In genomic region chr5:4755326-4755725, GRCm38 (mm10) we compare ENCODE assay signal across 9 mouse cellular contexts. TPM values are rescaled to one million over a fixed set of nuclear protein-coding genes. Genes with fewer than 3 reads are reported as not detected.
A peak's percentile ranks its signal among the peaks of the same experiment; 100 is the strongest.
DNase-seq lines count a peak whose midpoint lies in the region; ATAC-seq and TF ChIP-seq lines count a peak whose summit lies in the region.
"Had no signal": no experiment of that assay in that cellular context is flagged by ENCODE, and none has a peak within 500 bp of the region (broad histone marks: within the 10 kb centered on the region; RNA-seq: fewer than 3 reads in every experiment).

No protein-coding gene starts in this region.

- H3K4me1 ChIP-seq in kidney, postnatal 0 days (replicated peaks; ENCODE audit: insufficient read depth, low read length): no peaks in the 10 kb centered on the region; the same call in 1 of the 2 replicates
- H3K4me1 ChIP-seq in forebrain, embryonic 11.5 days (replicated peaks; ENCODE audit: control insufficient read depth, insufficient read depth, low read length): peaks cover 2% of the 10 kb centered on the region; the same call in 1 of the 2 replicates
- peaks cover 9% of the 10 kb centered on the region for H3K4me1 ChIP-seq in intestine, embryonic 14.5 days (replicated peaks; ENCODE audit: control insufficient read depth, insufficient read depth, low read length)
- peaks cover 3% of the 10 kb centered on the region; the same call in 1 of the 2 replicates for H3K4me1 ChIP-seq in midbrain, postnatal 0 days (ENCODE audit: insufficient read depth, low read length)

- H3K4me3 ChIP-seq in kidney, postnatal 0 days (replicated peaks; ENCODE audit: low read depth, low read length): peak overlapping the region; percentile 82
- peak overlapping the region; percentile 85 for H3K4me3 ChIP-seq in forebrain, embryonic 11.5 days (ENCODE audit: low read depth, low read length)
- H3K4me3 ChIP-seq in intestine, embryonic 14.5 days (ENCODE audit: low read depth, low read length): peak overlapping the region; percentile 91
- peak overlapping the region; percentile 94 for H3K4me3 ChIP-seq in midbrain, postnatal 0 days (ENCODE audit: low read depth, low read length)

- no peaks in the 10 kb centered on the region for H3K36me3 ChIP-seq in kidney, postnatal 0 days (ENCODE audit: insufficient read depth, low read length)
- no peaks in the 10 kb centered on the region for H3K36me3 ChIP-seq in forebrain, embryonic 11.5 days (ENCODE audit: control insufficient read depth, insufficient read depth, low read length)
- peaks cover 11% of the 10 kb centered on the region for H3K36me3 ChIP-seq in intestine, embryonic 14.5 days (ENCODE audit: control insufficient read depth, insufficient read depth, low read length)
- no peaks in the 10 kb centered on the region for H3K36me3 ChIP-seq in midbrain, postnatal 0 days (ENCODE audit: insufficient read depth, low read length)

- no peaks in the 10 kb centered on the region for H3K27me3 ChIP-seq in kidney, postnatal 0 days (ENCODE audit: insufficient read depth, low read length)
- H3K27me3 ChIP-seq in forebrain, embryonic 11.5 days (ENCODE audit: control insufficient read depth, insufficient read depth, low read length): no peaks in the 10 kb centered on the region
- H3K27me3 ChIP-seq in intestine, embryonic 14.5 days (replicated peaks; ENCODE audit: control insufficient read depth, insufficient read depth, low read length): no peaks in the 10 kb centered on the region
- no peaks in the 10 kb centered on the region for H3K27me3 ChIP-seq in midbrain, postnatal 0 days (ENCODE audit: insufficient read depth, low read length)

- H3K9me3 ChIP-seq in kidney, postnatal 0 days (replicated peaks; ENCODE audit: low read length): no peaks in the 10 kb centered on the region
- no peaks in the 10 kb centered on the region for H3K9me3 ChIP-seq in forebrain, embryonic 11.5 days (ENCODE audit: control insufficient read depth, low read length)
- no peaks in the 10 kb centered on the region for H3K9me3 ChIP-seq in intestine, embryonic 14.5 days (ENCODE audit: control insufficient read depth, low read length)
- H3K9me3 ChIP-seq in midbrain, postnatal 0 days (ENCODE audit: low read length): no peaks in the 10 kb centered on the region

- WGBS in kidney, postnatal 0 days: 31% methylated on average over 11 of the region's 11 CpGs
- 28% methylated on average over 11 of the region's 11 CpGs for WGBS in forebrain, embryonic 11.5 days
- 27% methylated on average over 11 of the region's 11 CpGs for WGBS in intestine, embryonic 14.5 days
- WGBS in midbrain, postnatal 0 days: 28% methylated on average over 11 of the region's 11 CpGs

- peak overlapping the region; percentile 58; the same call in 1 of the 2 replicates for H3K27ac ChIP-seq in kidney, postnatal 0 days
- H3K27ac ChIP-seq in forebrain, embryonic 11.5 days (ENCODE audit: low read depth, low read length): no peak overlapping the region
- no peak overlapping the region for H3K27ac ChIP-seq in intestine, embryonic 14.5 days (ENCODE audit: low read depth)
- H3K27ac ChIP-seq in midbrain, postnatal 0 days (ENCODE audit: low read depth, low read length): peak overlapping the region; percentile 96

- H3K4me2 ChIP-seq in kidney, postnatal 0 days (ENCODE audit: low read length): peak overlapping the region; percentile 95
- H3K4me2 ChIP-seq in forebrain, embryonic 11.5 days (ENCODE audit: low read depth, low read length, severe bottlenecking): peak overlapping the region; percentile 94
- H3K4me2 ChIP-seq in intestine, embryonic 14.5 days (ENCODE audit: low read length): peak overlapping the region; percentile 80
- H3K4me2 ChIP-seq in midbrain, postnatal 0 days (ENCODE audit: low read depth, low read length, poor library complexity, severe bottlenecking): peak overlapping the region; percentile 87

- DNase-seq in kidney, postnatal 0 days (ENCODE audit: low spot score): no peak
- no peak for DNase-seq in kidney, postnatal 25 days
- peak; percentile 53 for DNase-seq in forebrain, embryonic 11.5 days (ENCODE audit: low spot score)
- no peak for DNase-seq in intestine, embryonic 14.5 days (ENCODE audit: low spot score)
- no peak for DNase-seq in midbrain, postnatal 0 days (ENCODE audit: low spot score)
- no peak for DNase-seq in thymus, postnatal 36 days
- DNase-seq in frontal cortex, postnatal 14 days (ENCODE audit: low spot score in 2 of 2): no peak
- no peak for DNase-seq in MN1 (ENCODE audit: low spot score)
- DNase-seq: thymus, postnatal 14 days had no signal

- H3K9ac ChIP-seq in kidney, postnatal 0 days (ENCODE audit: low read depth, low read length): peak overlapping the region; percentile 90
- peak overlapping the region; percentile 96 for H3K9ac ChIP-seq in forebrain, embryonic 11.5 days (ENCODE audit: low read length)
- H3K9ac ChIP-seq in intestine, embryonic 14.5 days (ENCODE audit: low read length): peak overlapping the region; percentile 95
- H3K9ac ChIP-seq in midbrain, postnatal 0 days (replicated peaks; ENCODE audit: low read length, poor library complexity, severe bottlenecking): peak overlapping the region; percentile 82

- TF ChIP-seq CTCF in kidney, postnatal 0 days (IDR thresholded peaks at IDR 0.05; ENCODE audit: low read depth): no peak
- no peak for TF ChIP-seq CTCF in midbrain, postnatal 0 days (IDR thresholded peaks at IDR 0.05)

- no peak for ATAC-seq in kidney, postnatal 0 days (replicated peaks; ENCODE audit: low FRiP score, low read depth)
- no peak for ATAC-seq in forebrain, embryonic 11.5 days (replicated peaks; ENCODE audit: low FRiP score)
- no peak for ATAC-seq in intestine, embryonic 14.5 days (replicated peaks; ENCODE audit: low FRiP score, low TSS enrichment, low read depth)
- ATAC-seq in midbrain, postnatal 0 days (ENCODE audit: low FRiP score): no peak

RNA-seq across cellular contexts. Expression of gene Fzd1, which starts 2.5 kb away (rescaled TPM):
- polyA plus RNA-seq in kidney, postnatal 0 days (2015; fragmentation: Nextera tagmentation; extraction: Ambion mirVana): 35.6 and 41.8 TPM in 2 replicates
- 35.0 and 36.4 TPM in 2 replicates for polyA plus RNA-seq in forebrain, embryonic 11.5 days (2014; fragmentation: Nextera tagmentation; extraction: Ambion mirVana)
- 22.0 and 22.8 TPM in 2 replicates for polyA plus RNA-seq in intestine, embryonic 14.5 days (2014; fragmentation: Nextera tagmentation; extraction: Ambion mirVana)
- 105 and 112 TPM in 2 replicates for total RNA-seq in midbrain, postnatal 0 days (2014; rRNA removed)
- polyA plus RNA-seq in midbrain, postnatal 0 days (2015; fragmentation: Nextera tagmentation; extraction: Ambion mirVana): 14.1 and 16.2 TPM in 2 replicates

Comparison
In these comparisons a context has a peak if more than half of its experiments do, and no peak if none do; other contexts are left out.
1. H3K27ac ChIP-seq: peak in kidney, postnatal 0 days (single experiment) and midbrain, postnatal 0 days (single experiment); none in forebrain, embryonic 11.5 days (single experiment) and intestine, embryonic 14.5 days (single experiment).
2. Peak in every context shown above with its lines, with median percentiles within 50 percentile points of each other: H3K4me2 ChIP-seq, H3K4me3 ChIP-seq and H3K9ac ChIP-seq.